ENCODE assay signal across 24 mouse cellular contexts in genomic region chr12:57102322-57102721, GRCm38 (mm10).
"Had no signal": no experiment of that assay in that cellular context is flagged by ENCODE, and none has a peak within 500 bp of the region (broad histone marks: within the 10 kb centered on the region; RNA-seq: fewer than 3 reads in every experiment).

No protein-coding gene starts in this region.

- H3K4me3 ChIP-seq: gastrocnemius, adult 2 months; heart, embryonic 10.5 days; heart, embryonic 12.5 days; hindbrain, embryonic 10.5 days; hindbrain, embryonic 12.5 days; kidney, embryonic 15.5 days; left cerebral cortex, adult 2 months; limb, embryonic 10.5 days; limb, embryonic 12.5 days; liver, embryonic 13.5 days; liver, embryonic 15.5 days had no signal

- DNase-seq: gastrocnemius, adult 2 months; gastrocnemius, postnatal 10 days; gastrocnemius, postnatal 25 days; heart, adult 18-20 months; heart, postnatal 10 days; heart, postnatal 4 days; kidney, adult 11 months; kidney, adult 2 months; kidney, adult 9 months; kidney, postnatal 14 days; kidney, postnatal 36 days; liver; liver, embryonic 13.5 days had no signal

- H3K36me3 ChIP-seq: heart, embryonic 10.5 days; heart, embryonic 12.5 days; hindbrain, embryonic 10.5 days; hindbrain, embryonic 12.5 days; kidney, embryonic 15.5 days; limb, embryonic 10.5 days; limb, embryonic 12.5 days; liver, embryonic 13.5 days; liver, embryonic 15.5 days had no signal

- H3K9me3 ChIP-seq: heart, embryonic 10.5 days; heart, embryonic 12.5 days; hindbrain, embryonic 10.5 days; hindbrain, embryonic 12.5 days; kidney, embryonic 15.5 days; limb, embryonic 10.5 days; limb, embryonic 12.5 days; liver, embryonic 13.5 days; liver, embryonic 15.5 days had no signal

- H3K27me3 ChIP-seq: heart, embryonic 12.5 days; hindbrain, embryonic 12.5 days; kidney, embryonic 15.5 days; limb, embryonic 12.5 days; liver, embryonic 13.5 days; liver, embryonic 15.5 days had no signal

- H3K9ac ChIP-seq: heart, embryonic 12.5 days; hindbrain, embryonic 12.5 days; hindbrain, embryonic 14.5 days; kidney, embryonic 15.5 days; limb, embryonic 12.5 days; liver, embryonic 13.5 days; liver, embryonic 15.5 days had no signal

- H3K4me1 ChIP-seq: heart, embryonic 12.5 days; hindbrain, embryonic 10.5 days; hindbrain, embryonic 12.5 days; kidney, embryonic 15.5 days; limb, embryonic 12.5 days had no signal

- H3K27ac ChIP-seq: gastrocnemius, adult 2 months; heart, embryonic 10.5 days; hindbrain, embryonic 10.5 days; hindbrain, embryonic 12.5 days; hindbrain, embryonic 14.5 days; kidney, embryonic 15.5 days; kidney, postnatal 0 days; left cerebral cortex, adult 2 months; limb, embryonic 10.5 days; limb, embryonic 12.5 days; liver, embryonic 13.5 days; liver, embryonic 15.5 days had no signal
